Comparison of ENCODE assay signal across 35 mouse cellular contexts in genomic region chr1:183374728-183375127, GRCm38 (mm10). TPM values are rescaled to one million over a fixed set of nuclear protein-coding genes. Genes with fewer than 3 reads are reported as not detected.
DNase-seq lines count a peak whose midpoint lies in the region; ATAC-seq and TF ChIP-seq lines count a peak whose summit lies in the region.
"Had no signal": no experiment of that assay in that cellular context is flagged by ENCODE, and none has a peak within 500 bp of the region (broad histone marks: within the 10 kb centered on the region; RNA-seq: fewer than 3 reads in every experiment).

No protein-coding gene starts in this region.

- WGBS in liver, adult 2 months: 92% methylated on average over 5 of the region's 5 CpGs
- WGBS in stomach, postnatal 0 days: 76% methylated on average over 5 of the region's 5 CpGs

- no peaks in the 10 kb centered on the region for H3K9me3 ChIP-seq in MEL (replicated peaks; ENCODE audit: insufficient read depth, low read length)
- H3K9me3 ChIP-seq in stomach, postnatal 0 days (ENCODE audit: control insufficient read depth, low read length): 0 out of 2 replicates have a peak, but pooled peaks cover 3% of the 10 kb centered on the region
- H3K9me3 ChIP-seq: kidney, embryonic 15.5 days; limb, embryonic 12.5 days; neural tube, embryonic 15.5 days had no signal

- TF ChIP-seq POLR2A in liver, adult 2 months (IDR thresholded peaks at IDR 0.05; ENCODE audit: extremely low read depth, insufficient read depth, low read length): no peak
- TF ChIP-seq POLR2A in testis, adult 2 months (IDR thresholded peaks at IDR 0.05; ENCODE audit: control insufficient read depth, low read depth, low read length): no peak
- TF ChIP-seq POLR2A in MEL (IDR thresholded peaks at IDR 0.05; ENCODE audit: control insufficient read depth in 1 of 2, insufficient read depth in 1 of 2, low read depth in 1 of 2, low read length in 2 of 2, poor library complexity in 1 of 2): no peak

- DNase-seq in liver, adult 2 months (ENCODE audit: extremely low read depth, low read depth, low spot score): no peak
- DNase-seq in liver: no peak
- no peak for DNase-seq in testis, postnatal 14 days (ENCODE audit: low spot score)
- no peak for DNase-seq in MEL (ENCODE audit: low read depth, low spot score)
- DNase-seq in stomach, postnatal 0 days (ENCODE audit: low spot score): no peak
- no peak for DNase-seq in thymus, postnatal 0 days (ENCODE audit: low spot score)
- DNase-seq in spleen, postnatal 10 days (ENCODE audit: low spot score in 2 of 2): no peak
- DNase-seq: adrenal gland, adult 2 months; cerebellum, adult 2 months; cerebellum, postnatal 14 days; heart, adult 2 months; kidney, adult 11 months; kidney, postnatal 36 days; lung, adult 2 months; lung, postnatal 4 days; midbrain, embryonic 14.5 days; retina, postnatal 1 day; right cerebral cortex, postnatal 25 days; thymus, postnatal 14 days had no signal

- TF ChIP-seq RAD21 in MEL (IDR thresholded peaks at IDR 0.05; ENCODE audit: low read depth, low read length): no peak

- no peak for TF ChIP-seq EP300 in MEL (IDR thresholded peaks at IDR 0.05; ENCODE audit: low read depth in 1 of 2, low read length in 2 of 2)
- no peak for TF ChIP-seq EP300 in stomach, postnatal 0 days (optimal IDR thresholded peaks at IDR 0.05)

- H3K27ac ChIP-seq in liver, adult 2 months (replicated peaks; ENCODE audit: insufficient read depth, low read depth, low read length): no peak overlapping the region
- no peak overlapping the region for H3K27ac ChIP-seq in testis, adult 2 months (ENCODE audit: control insufficient read depth, insufficient read depth, low read depth, low read length)
- H3K27ac ChIP-seq in MEL (ENCODE audit: control insufficient read depth, low read depth, low read length): no peak overlapping the region
- H3K27ac ChIP-seq in stomach, postnatal 0 days (replicated peaks): no peak overlapping the region
- H3K27ac ChIP-seq: heart, adult 2 months; hindbrain, embryonic 10.5 days; kidney, embryonic 15.5 days; layer of hippocampus, adult 2 months; left cerebral cortex, adult 2 months; limb, embryonic 12.5 days; liver, embryonic 12.5 days; neural tube, embryonic 15.5 days had no signal

- H3K4me2 ChIP-seq in stomach, postnatal 0 days (replicated peaks; ENCODE audit: low read depth): no peak overlapping the region
- H3K4me2 ChIP-seq: heart, embryonic 12.5 days; kidney, embryonic 15.5 days; limb, embryonic 12.5 days; liver, embryonic 12.5 days; neural tube, embryonic 15.5 days had no signal

- H3K27me3 ChIP-seq in liver, adult 2 months (ENCODE audit: control insufficient read depth, insufficient read depth, low read length): no peaks in the 10 kb centered on the region
- H3K27me3 ChIP-seq in testis, adult 2 months (ENCODE audit: control insufficient read depth, insufficient read depth, low read length): no peaks in the 10 kb centered on the region
- peaks cover 0 to 4% of the 10 kb centered on the region in 2 experiments; a peak in 3 of 4 replicates for H3K27me3 ChIP-seq in MEL (ENCODE audit: control insufficient read depth in 1 of 2, insufficient read depth in 2 of 2, low read length in 2 of 2)
- H3K27me3 ChIP-seq in stomach, postnatal 0 days (ENCODE audit: control insufficient read depth, insufficient read depth, low read length): no peaks in the 10 kb centered on the region
- H3K27me3 ChIP-seq: heart, embryonic 12.5 days; kidney, embryonic 15.5 days; limb, embryonic 12.5 days; Patski had no signal

- H3K79me2 ChIP-seq in liver, adult 2 months (ENCODE audit: control insufficient read depth, insufficient read depth, low read length): no peaks in the 10 kb centered on the region
- H3K79me2 ChIP-seq in MEL (ENCODE audit: control insufficient read depth, insufficient read depth, low read length, poor library complexity): no peaks in the 10 kb centered on the region

- H3K4me3 ChIP-seq in liver, adult 2 months (ENCODE audit: insufficient read depth, low read depth, low read length): no peak overlapping the region
- no peak overlapping the region for H3K4me3 ChIP-seq in testis, adult 2 months (ENCODE audit: control insufficient read depth, low read depth, low read length)
- no peak overlapping the region for H3K4me3 ChIP-seq in MEL (ENCODE audit: control insufficient read depth in 1 of 2, insufficient read depth in 1 of 2, low read depth in 2 of 2, low read length in 2 of 2)
- no peak overlapping the region for H3K4me3 ChIP-seq in stomach, postnatal 0 days (ENCODE audit: low read depth, low read length)
- H3K4me3 ChIP-seq: erythroblast, embryonic 14.5 days; heart, adult 2 months; heart, embryonic 12.5 days; hindbrain, embryonic 10.5 days; kidney, embryonic 15.5 days; layer of hippocampus, adult 2 months; left cerebral cortex, adult 2 months; limb, embryonic 12.5 days; liver, embryonic 12.5 days; neural tube, embryonic 15.5 days had no signal

- H3K9ac ChIP-seq in liver, adult 2 months (ENCODE audit: low read depth, low read length): no peak overlapping the region
- no peak overlapping the region for H3K9ac ChIP-seq in MEL (ENCODE audit: control insufficient read depth, low read depth, low read length, poor library complexity, severe bottlenecking)
- H3K9ac ChIP-seq in stomach, postnatal 0 days (ENCODE audit: low read length): no peak overlapping the region
- H3K9ac ChIP-seq: heart, embryonic 12.5 days; kidney, embryonic 15.5 days; limb, embryonic 12.5 days; liver, embryonic 12.5 days; neural tube, embryonic 15.5 days had no signal

- peaks cover 14% of the 10 kb centered on the region for H3K4me1 ChIP-seq in liver, adult 2 months (ENCODE audit: control insufficient read depth, insufficient read depth, low read length)
- peaks cover 9% of the 10 kb centered on the region for H3K4me1 ChIP-seq in testis, adult 2 months (ENCODE audit: control insufficient read depth, insufficient read depth, low read length)
- H3K4me1 ChIP-seq in MEL (ENCODE audit: control insufficient read depth in 1 of 2, insufficient read depth in 2 of 2, low read length in 2 of 2): peaks cover 0 to 13% of the 10 kb centered on the region in 2 experiments; a peak in 2 of 4 replicates
- peaks cover 3% of the 10 kb centered on the region; the same call in 1 of the 2 replicates for H3K4me1 ChIP-seq in stomach, postnatal 0 days (replicated peaks; ENCODE audit: control insufficient read depth, insufficient read depth)
- H3K4me1 ChIP-seq: heart, embryonic 12.5 days had no signal

- TF ChIP-seq CTCF in liver, adult 2 months (IDR thresholded peaks at IDR 0.05; ENCODE audit: low read depth, low read length): peak; percentile 18; the same call in 1 of the 2 replicates
- TF ChIP-seq CTCF in testis, adult 2 months (IDR thresholded peaks at IDR 0.05; ENCODE audit: control insufficient read depth, insufficient read depth, insufficient replicate concordance, low read depth, low read length): peak; percentile 53; the same call in 1 of the 2 replicates
- peak in 2 of 3 experiments; percentile 12 to 28; a peak in 3 of 6 replicates for TF ChIP-seq CTCF in MEL (IDR thresholded peaks at IDR 0.05 in 2 of 3, conservative IDR thresholded peaks at IDR 0.05 in 1 of 3; ENCODE audit: control insufficient read depth in 1 of 3, insufficient read depth in 1 of 3, low read depth in 2 of 3, low read length in 3 of 3, poor library complexity in 1 of 3, severe bottlenecking in 1 of 3)
- peak; percentile 25; the same call in 1 of the 2 replicates for TF ChIP-seq CTCF in stomach, postnatal 0 days (IDR thresholded peaks at IDR 0.05; ENCODE audit: low read depth)

- no peak for ATAC-seq in stomach, postnatal 0 days (ENCODE audit: low FRiP score, low TSS enrichment)
- ATAC-seq: forebrain, embryonic 16.5 days; hindbrain, embryonic 16.5 days; liver, embryonic 12.5 days; Patski had no signal

- no peaks in the 10 kb centered on the region for H3K36me3 ChIP-seq in liver, adult 2 months (ENCODE audit: control insufficient read depth, insufficient read depth, low read length)
- H3K36me3 ChIP-seq in testis, adult 2 months (ENCODE audit: control insufficient read depth, insufficient read depth, low read length): no peaks in the 10 kb centered on the region
- no peaks in the 10 kb centered on the region; a peak in 1 of 4 replicates for H3K36me3 ChIP-seq in MEL (ENCODE audit: control insufficient read depth in 1 of 2, insufficient read depth in 2 of 2, low read length in 2 of 2)
- no peaks in the 10 kb centered on the region for H3K36me3 ChIP-seq in stomach, postnatal 0 days (ENCODE audit: control insufficient read depth, insufficient read depth, low read length)
- H3K36me3 ChIP-seq: heart, embryonic 12.5 days; hindbrain, embryonic 10.5 days; kidney, embryonic 15.5 days; limb, embryonic 12.5 days; liver, embryonic 12.5 days; neural tube, embryonic 15.5 days had no signal

RNA-seq across cellular contexts. Expression of gene Mia3, which starts 5.4 kb away (rescaled TPM):
- 213 and 348 TPM in 2 replicates for total RNA-seq in liver, adult 2 months (2014; rRNA removed)
- polyA plus RNA-seq in liver, adult 2 months (2012; rRNA removed): 113 and 118 TPM in 2 replicates
- polyA plus RNA-seq in testis, adult 2 months (2012; rRNA removed): 60.4 and 79.5 TPM in 2 replicates
- total RNA-seq in MEL (2012; rRNA removed): 46.9 and 47.6 TPM in 2 replicates
- polyA plus RNA-seq in MEL (2012; ENCODE audit: insufficient read depth in 1 of 2, insufficient read length in 2 of 2, low read depth in 1 of 2, low replicate concordance in 2 of 2, missing spikeins in 1 of 2): 10 to 100 TPM in 1 of 2 experiments, not detected in 1; 50.1 TPM
- 56.9 and 57.1 TPM in 2 replicates for polyA plus RNA-seq in stomach, postnatal 0 days (2015; fragmentation: Nextera tagmentation; extraction: Ambion mirVana)
- polyA plus RNA-seq in thymus, postnatal 0 days (2015; fragmentation: Nextera tagmentation; extraction: Ambion mirVana): 69.8 and 81.6 TPM in 2 replicates

RNA-seq across cellular contexts. Expression of gene Taf1a, which starts 14.1 kb away (rescaled TPM):
- total RNA-seq in liver, adult 2 months (2014; rRNA removed): 6.7 and 7.7 TPM in 2 replicates
- polyA plus RNA-seq in liver, adult 2 months (2012; rRNA removed): 1.9 and 3.3 TPM in 2 replicates
- 11.0 and 15.0 TPM in 2 replicates for polyA plus RNA-seq in testis, adult 2 months (2012; rRNA removed)
- 15.5 and 21.5 TPM in 2 replicates for total RNA-seq in MEL (2012; rRNA removed)
- polyA plus RNA-seq in MEL (2012; ENCODE audit: insufficient read depth in 1 of 2, insufficient read length in 2 of 2, low read depth in 1 of 2, low replicate concordance in 2 of 2, missing spikeins in 1 of 2): 10 to 100 TPM in 1 of 2 experiments, not detected in 1; 23.8 TPM
- polyA plus RNA-seq in stomach, postnatal 0 days (2015; fragmentation: Nextera tagmentation; extraction: Ambion mirVana): 9.9 and 10.8 TPM in 2 replicates
- polyA plus RNA-seq in thymus, postnatal 0 days (2015; fragmentation: Nextera tagmentation; extraction: Ambion mirVana): 18.3 and 22.0 TPM in 2 replicates

RNA-seq across cellular contexts. Expression of gene Hhipl2, which starts 43.3 kb away (rescaled TPM):
- 0.18 and 2.1 TPM in 2 replicates for total RNA-seq in liver, adult 2 months (2014; rRNA removed)
- 0.10 and 1.9 TPM in 2 replicates for polyA plus RNA-seq in liver, adult 2 months (2012; rRNA removed)
- 6.2 and 8.6 TPM in 2 replicates for polyA plus RNA-seq in testis, adult 2 months (2012; rRNA removed)
- 0.08 TPM in 1 of 2 replicates, not detected in the other for total RNA-seq in MEL (2012; rRNA removed)
- polyA plus RNA-seq in MEL (2012; ENCODE audit: insufficient read depth in 1 of 2, insufficient read length in 2 of 2, low read depth in 1 of 2, low replicate concordance in 2 of 2, missing spikeins in 1 of 2): under 1 TPM in 1 of 2 experiments, not detected in 1; 0.63 TPM
- not detected in 2 replicates for polyA plus RNA-seq in stomach, postnatal 0 days (2015; fragmentation: Nextera tagmentation; extraction: Ambion mirVana)
- 1.4 and 1.9 TPM in 2 replicates for polyA plus RNA-seq in thymus, postnatal 0 days (2015; fragmentation: Nextera tagmentation; extraction: Ambion mirVana)
- total RNA-seq: adrenal gland, adult 2 months; gastrocnemius, adult 8-10 months; gastrocnemius, postnatal 4 days; heart, adult 2 months; megakaryocyte-erythroid progenitor cell, adult 5-6 weeks had no signal
- polyA plus RNA-seq: erythroblast, embryonic 14.5 days had no signal
